Mouse (Mus musculus) stomach, postnatal 0 days (tissue): ENCODE data around the gene Tspo. TPM values are rescaled to one million over a fixed set of nuclear protein-coding genes. Genes with fewer than 3 reads are reported as not detected.
A peak's percentile ranks its signal among the peaks of the same experiment; 100 is the strongest.

Experiments used
- ATAC-seq: fragments of 200-750 bp; cut with Nextera tagmentation; 2 replicates; pipeline ENCODE4 v1.8.0; 2017; ENCODE audit not compliant: low FRiP score, low TSS enrichment
- DNase-seq: peaks from one replicate; pipeline ENCODE4 v3.0.0-alpha.2; 2016; ENCODE audit warnings: low spot score
- H3K27ac ChIP-seq: fragments of 300-500 bp; sonication (generic); replicated peaks from 2 replicates; pipeline ENCODE4 v1.5.1; 2014; ENCODE audit warnings: mild to moderate bottlenecking, control low read depth
- H3K27me3 ChIP-seq: fragments of 300-500 bp; sonication (generic); 2 replicates; pipeline ENCODE4 v1.6.1; 2014; ENCODE audit warnings: low read length; ENCODE audit not compliant: control insufficient read depth, insufficient read depth
- H3K36me3 ChIP-seq: fragments of 300-500 bp; sonication (generic); 2 replicates; pipeline ENCODE4 v1.6.1; 2014; ENCODE audit warnings: low read length, mixed read lengths; ENCODE audit not compliant: control insufficient read depth, insufficient read depth
- H3K4me1 ChIP-seq: fragments of 300-500 bp; sonication (generic); replicated peaks from 2 replicates; pipeline ENCODE4 v1.6.1; 2014; ENCODE audit warnings: antibody characterized with exemption; ENCODE audit not compliant: control insufficient read depth, insufficient read depth
- H3K4me2 ChIP-seq: fragments of 300-500 bp; sonication (generic); replicated peaks from 2 replicates; pipeline ENCODE4 v1.6.1; 2014; ENCODE audit warnings: low read depth, mild to moderate bottlenecking, control low read depth, moderate library complexity
- H3K4me3 ChIP-seq: fragments of 300-500 bp; sonication (generic); 2 replicates; pipeline ENCODE4 v1.5.1; 2014; ENCODE audit warnings: low read depth, low read length, control low read depth
- H3K9ac ChIP-seq: fragments of 300-500 bp; sonication (generic); 2 replicates; pipeline ENCODE4 v1.6.1; 2014; ENCODE audit warnings: mild to moderate bottlenecking, low read length, control low read depth, mixed read lengths
- H3K9me3 ChIP-seq: fragments of 300-500 bp; sonication (generic); 2 replicates; pipeline ENCODE4 v1.6.1; 2016; ENCODE audit warnings: low read length; ENCODE audit not compliant: control insufficient read depth
- CTCF ChIP-seq: IDR thresholded peaks from 2 replicates; pipeline ENCODE4 v1.5.1; 2016; ENCODE audit warnings: antibody characterized with exemption, low read depth, mild to moderate bottlenecking, moderate library complexity
- EP300 ChIP-seq: optimal IDR thresholded peaks from 2 replicates; pipeline ENCODE3; 2016; ENCODE audit warnings: antibody characterized with exemption
- WGBS: fragments of 180-500 bp; shearing (Covaris S2); extraction: QIAGEN DNeasy Blood & Tissue Kit; methylation state at CpG from one replicate; pipeline ENCODE4 v1.1.7; 2014; 5-methylcytosine and 5-hydroxymethylcytosine counted together
- polyA plus RNA-seq: library from polyadenylated mRNA; unstranded; fragments of >200 nt; fragmentation: Nextera tagmentation; extraction: Ambion mirVana; gene quantifications from 2 replicates; pipeline ENCODE4 v1.2.1, GENCODE M21; 2015

The Tspo gene
- polyA plus RNA-seq, 1 experiment from 2014 or later, result 284 TPM

DNA sequence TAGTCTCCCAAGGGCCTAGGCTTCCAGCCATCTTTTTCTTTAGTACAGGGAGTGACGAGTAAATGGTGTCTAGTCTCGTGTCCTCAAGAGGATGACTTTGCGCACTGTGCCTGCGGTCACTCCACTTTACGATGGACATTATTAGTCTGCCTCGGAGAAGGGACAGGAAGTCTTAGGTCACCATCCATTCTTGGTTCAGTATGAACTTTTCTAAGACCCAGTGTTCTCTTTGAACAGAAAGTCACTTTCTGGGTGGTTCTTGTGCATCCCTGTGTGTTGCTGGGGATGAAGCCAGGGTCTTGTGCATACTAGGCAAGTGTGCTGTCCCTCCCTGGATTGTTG, 27.5 kb upstream of the Tspo start:
- H3K27me3 ChIP-seq, result no peaks in the 10 kb centered on the region
- no peaks in the 10 kb centered on the region for H3K36me3 ChIP-seq
- DNase-seq, result no peak
- H3K4me3 ChIP-seq, result no peak overlapping the region
- H3K9ac ChIP-seq, result no peak overlapping the region
- no peak overlapping the region for H3K4me2 ChIP-seq
- TF ChIP-seq EP300 (no peak), CTCF (no peak)
- no peak for ATAC-seq
- no peak overlapping the region for H3K27ac ChIP-seq
- H3K9me3 ChIP-seq, result no peaks in the 10 kb centered on the region
- H3K4me1 ChIP-seq, result no peaks in the 10 kb centered on the region; the same call in 1 of the 2 replicates
- 71% methylated on average over 6 of the region's 6 CpGs for WGBS

DNA sequence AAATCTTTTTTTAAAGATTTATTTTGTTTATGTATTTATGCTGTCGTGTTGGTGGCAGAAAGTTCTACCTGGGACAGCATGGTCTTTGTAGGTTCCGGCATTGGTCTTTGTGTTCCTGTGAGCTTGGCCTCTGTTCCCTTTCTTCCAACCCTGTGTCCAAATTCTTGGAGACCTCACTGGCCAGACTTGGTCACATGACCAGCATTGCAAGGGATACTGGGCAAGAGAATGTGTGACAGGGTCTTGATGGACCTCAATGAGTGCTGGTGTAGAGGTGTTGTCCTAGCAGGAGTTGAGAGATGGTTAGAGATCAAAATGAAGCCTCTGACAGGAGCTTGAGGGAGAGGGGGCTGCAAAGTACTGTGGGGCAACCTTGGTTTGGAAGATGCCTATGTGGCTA, 24.5 kb upstream of the Tspo start:
- DNase-seq (no peak), ATAC-seq (no peak)
- Histone ChIP-seq H3K9ac (no peak overlapping the region), H3K27me3 (no peaks in the 10 kb centered on the region), H3K27ac (no peak overlapping the region), H3K4me2 (no peak overlapping the region), H3K36me3 (no peaks in the 10 kb centered on the region), H3K9me3 (no peaks in the 10 kb centered on the region), H3K4me3 (no peak overlapping the region), H3K4me1 (no peaks in the 10 kb centered on the region)
- 92% methylated on average over 2 of the region's 2 CpGs for WGBS
- TF ChIP-seq CTCF (no peak), EP300 (no peak)

DNA sequence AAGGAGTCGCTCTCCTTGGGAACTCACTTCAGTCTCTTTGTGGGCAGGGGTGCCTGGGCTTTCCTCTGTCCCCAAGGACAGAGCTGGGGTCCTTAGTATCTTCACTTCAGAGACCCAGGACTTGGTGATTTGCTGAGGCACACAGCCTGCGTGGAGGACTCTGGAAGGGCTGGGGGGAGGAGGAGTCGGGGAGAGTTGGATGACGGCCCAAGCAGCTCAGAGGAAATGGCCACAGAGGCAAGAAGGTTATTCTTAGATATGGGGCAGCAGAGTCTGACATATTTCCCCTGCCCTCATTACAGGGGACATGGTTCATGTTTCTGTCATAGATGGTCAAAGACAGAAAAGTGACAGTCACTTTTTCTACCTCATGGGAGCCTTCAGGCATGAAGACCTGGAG, 23.5 kb upstream of the Tspo start:
- Histone ChIP-seq H3K27me3 (no peaks in the 10 kb centered on the region), H3K9me3 (no peaks in the 10 kb centered on the region), H3K4me1 (no peaks in the 10 kb centered on the region), H3K27ac (no peak overlapping the region), H3K4me3 (no peak overlapping the region), H3K36me3 (no peaks in the 10 kb centered on the region), H3K4me2 (no peak overlapping the region), H3K9ac (no peak overlapping the region)
- WGBS, result 45% methylated on average over 4 of the region's 4 CpGs
- no peak for DNase-seq
- no peak for ATAC-seq
- TF ChIP-seq EP300 (no peak), CTCF (no peak)

DNA sequence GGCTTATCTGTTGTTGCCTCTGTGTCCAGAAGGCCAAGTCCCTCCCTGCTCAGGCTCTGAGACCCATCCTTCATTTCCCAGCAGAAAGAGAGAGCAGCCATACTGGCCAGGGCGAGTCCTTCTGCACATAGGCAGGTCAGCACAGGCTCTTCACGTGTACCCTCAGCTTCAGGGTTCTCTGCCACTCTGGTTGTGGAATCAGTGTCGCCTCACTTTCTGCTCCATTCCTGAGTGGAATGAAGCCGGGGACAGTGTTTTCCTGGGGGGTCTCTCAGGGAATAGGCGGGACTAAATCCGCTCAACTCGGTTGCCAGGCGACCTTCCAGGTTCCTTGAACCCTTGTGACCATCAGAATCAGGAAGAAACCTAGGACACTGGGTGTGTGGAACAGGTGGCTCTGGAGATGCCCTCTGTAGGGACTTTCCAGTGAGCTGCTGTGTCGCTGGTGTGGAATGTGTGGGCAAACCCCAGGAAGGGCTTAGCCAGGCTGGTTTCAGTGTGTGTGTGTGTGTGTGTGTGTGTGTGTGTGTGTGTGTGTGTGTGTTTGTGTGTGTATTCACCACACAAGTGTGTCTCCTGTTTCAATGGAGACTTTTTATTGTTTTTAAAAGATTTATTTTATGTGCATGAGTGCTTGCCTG, 21.6 kb upstream of the Tspo start:
- Histone ChIP-seq H3K4me2 (no peak overlapping the region), H3K9me3 (no peaks in the 10 kb centered on the region), H3K9ac (no peak overlapping the region), H3K4me1 (no peaks in the 10 kb centered on the region), H3K4me3 (no peak overlapping the region), H3K27me3 (no peaks in the 10 kb centered on the region), H3K36me3 (peaks cover 4% of the 10 kb centered on the region; the same call in 1 of the 2 replicates), H3K27ac (no peak overlapping the region)
- ATAC-seq, result peak; percentile 49; the same call in 1 of the 2 replicates
- no peak for TF ChIP-seq CTCF
- TF ChIP-seq EP300, result no peak
- DNase-seq, result no peak
- 62% methylated on average over 9 of the region's 9 CpGs for WGBS

DNA sequence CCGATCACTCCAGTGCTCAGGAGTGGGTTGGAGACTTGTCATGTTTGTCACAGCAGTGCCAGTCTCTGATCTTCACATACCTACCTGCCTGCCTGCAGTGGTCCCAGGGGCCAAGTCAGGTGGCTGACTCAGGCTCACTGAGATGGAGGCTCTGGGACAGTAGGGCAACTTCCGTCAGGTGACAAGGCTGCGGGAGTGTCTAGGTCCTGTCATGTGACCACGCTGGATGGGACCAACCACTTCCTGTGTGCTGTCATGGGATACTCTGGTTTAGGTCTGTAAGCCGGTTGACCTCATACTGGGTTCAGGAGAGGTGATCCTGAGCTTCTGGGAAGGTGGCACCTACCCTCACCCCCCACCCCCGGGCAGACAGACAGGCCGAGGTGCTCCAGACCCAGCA, 17.4 kb upstream of the Tspo start:
- Histone ChIP-seq H3K4me2 (no peak overlapping the region), H3K27me3 (no peaks in the 10 kb centered on the region), H3K4me1 (no peaks in the 10 kb centered on the region), H3K9ac (no peak overlapping the region), H3K27ac (no peak overlapping the region), H3K36me3 (peaks cover 15% of the 10 kb centered on the region; the same call in 1 of the 2 replicates), H3K4me3 (no peak overlapping the region), H3K9me3 (no peaks in the 10 kb centered on the region)
- 89% methylated on average over 7 of the region's 7 CpGs for WGBS
- no peak for ATAC-seq
- no peak for DNase-seq
- no peak for TF ChIP-seq CTCF
- TF ChIP-seq EP300, result no peak

DNA sequence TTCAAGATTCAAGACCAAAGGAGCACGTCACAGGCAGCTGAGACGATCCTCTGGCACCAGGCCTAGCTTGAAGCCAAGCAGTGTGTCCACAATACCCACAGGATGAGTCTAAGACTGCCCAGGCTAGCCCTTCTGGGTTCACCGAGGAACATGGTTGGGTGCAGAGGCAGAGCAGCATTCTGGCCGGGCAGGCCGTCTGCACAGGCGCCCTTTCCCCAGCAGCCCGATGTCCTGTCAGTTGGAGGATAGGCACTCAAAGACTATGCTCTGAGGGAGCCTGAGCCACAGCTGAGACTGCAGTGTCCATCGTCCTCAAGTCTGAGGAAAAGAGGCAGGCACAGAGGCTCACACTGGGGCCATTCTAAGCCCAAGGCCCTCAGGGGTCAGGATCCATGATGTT, 16.2 kb upstream of the Tspo start:
- DNase-seq (no peak), ATAC-seq (no peak)
- no peak overlapping the region for H3K27ac ChIP-seq
- H3K9me3 ChIP-seq, result no peaks in the 10 kb centered on the region
- H3K27me3 ChIP-seq, result no peaks in the 10 kb centered on the region
- no peak overlapping the region for H3K4me3 ChIP-seq
- H3K4me1 ChIP-seq, result no peaks in the 10 kb centered on the region
- 90% methylated on average over 8 of the region's 8 CpGs for WGBS
- no peak overlapping the region for H3K9ac ChIP-seq
- TF ChIP-seq EP300, result no peak
- no peak for TF ChIP-seq CTCF
- peaks cover 15% of the 10 kb centered on the region; the same call in 1 of the 2 replicates for H3K36me3 ChIP-seq
- no peak overlapping the region for H3K4me2 ChIP-seq
